Mouse (Mus musculus): ENCODE results near the gene Tlr3.

The Tlr3 gene

DNA sequence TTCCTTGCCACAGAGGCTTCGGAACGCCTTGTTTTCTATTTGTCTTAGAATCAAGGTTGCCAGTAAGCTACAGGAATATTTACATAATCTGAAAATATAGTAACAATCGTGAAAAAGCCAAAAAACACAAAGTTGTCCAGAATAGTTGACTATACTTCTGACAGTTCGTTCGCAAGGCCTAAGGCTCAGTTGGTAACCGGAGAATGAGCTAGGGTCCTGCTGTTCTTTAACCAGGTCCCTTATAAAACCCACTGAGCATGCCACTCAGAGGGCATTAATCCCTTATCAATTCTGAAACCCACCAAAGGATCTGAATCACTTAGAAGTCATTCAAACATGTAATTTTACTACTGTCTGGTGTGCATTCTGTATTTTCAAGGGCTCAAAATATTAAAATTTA is 55.1 kb downstream of the Tlr3 start:
- no peak for DNase-seq (ENCODE audit: low read depth, low spot score)
